Mouse (Mus musculus) regulatory T cell (primary cell): ENCODE measurements at regions not wholly inside any gene's neighbourhood (a gene's known extent, or its start where the extent isn't known, plus 50 kb on each side); places are given as distances from the start of the nearest gene placed in this dataset.

ENCODE experiments used
- in situ Hi-C: fragments of 300-600 bp; cut with MboI, MseI; formaldehyde crosslinking; loops from one replicate; pipeline ENCODE4 v1.15.1; 2025; ENCODE audit warnings: high pct_unique_total_duplicates

DNA sequence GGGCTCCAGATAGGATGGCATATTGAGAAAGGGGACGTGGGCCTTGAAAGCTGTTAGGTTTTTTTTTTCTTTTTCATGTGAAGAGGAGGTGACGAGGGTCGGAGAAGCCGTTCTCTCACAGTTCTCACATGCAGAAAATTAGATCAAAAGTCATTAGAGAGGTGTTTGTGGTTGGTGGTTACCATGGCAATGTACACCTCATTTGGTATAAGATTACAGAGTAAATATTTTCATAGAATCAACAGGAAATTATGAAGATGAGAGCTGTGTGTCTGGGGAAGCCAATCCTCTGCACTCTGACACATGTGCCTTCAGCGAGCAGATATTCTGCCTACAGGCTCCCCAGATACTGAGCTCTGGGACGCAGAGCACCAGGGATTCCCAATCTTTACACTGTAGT, 232.5 kb downstream of the 3110018I06Rik start:
- in situ Hi-C loops = no loop called here

DNA sequence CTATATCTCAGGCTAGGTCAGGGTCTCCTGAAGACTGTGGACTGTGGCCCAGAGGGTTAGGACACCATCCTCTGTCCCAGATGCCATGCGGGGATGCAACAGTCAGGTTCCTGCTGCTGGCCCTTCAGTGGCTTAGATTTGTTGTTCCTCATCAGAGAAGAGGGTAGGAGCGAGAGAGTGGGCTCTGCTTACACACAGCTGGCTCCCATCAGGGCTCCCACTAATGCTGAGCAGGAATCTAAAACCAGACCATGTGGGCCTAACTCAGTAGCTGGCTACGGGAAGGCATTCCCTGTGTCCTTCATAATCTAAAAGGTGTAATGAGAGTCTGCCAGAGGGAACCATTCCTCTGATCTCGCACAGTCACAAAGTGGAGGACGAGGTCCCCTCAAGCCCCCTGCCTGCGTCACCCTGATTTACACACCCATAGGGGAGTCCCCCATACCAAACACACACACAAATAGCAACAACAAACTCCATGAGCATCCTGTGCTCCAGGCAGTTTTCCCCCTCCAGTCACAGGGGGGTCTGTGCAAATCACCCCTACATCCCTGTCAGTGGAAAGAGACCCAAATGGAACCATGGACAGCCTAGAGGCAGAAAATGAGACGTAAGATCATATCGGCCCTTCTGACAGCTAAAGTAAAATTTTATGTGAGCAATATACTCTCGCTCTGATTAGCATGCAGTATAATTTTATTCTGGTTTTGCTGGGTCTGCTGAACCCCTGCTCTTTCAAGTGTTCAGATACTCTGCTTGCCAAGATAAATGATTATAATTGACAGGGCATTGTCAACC, 234.8 kb downstream of the 3110018I06Rik start:
- in situ Hi-C loops = no loop called here

DNA sequence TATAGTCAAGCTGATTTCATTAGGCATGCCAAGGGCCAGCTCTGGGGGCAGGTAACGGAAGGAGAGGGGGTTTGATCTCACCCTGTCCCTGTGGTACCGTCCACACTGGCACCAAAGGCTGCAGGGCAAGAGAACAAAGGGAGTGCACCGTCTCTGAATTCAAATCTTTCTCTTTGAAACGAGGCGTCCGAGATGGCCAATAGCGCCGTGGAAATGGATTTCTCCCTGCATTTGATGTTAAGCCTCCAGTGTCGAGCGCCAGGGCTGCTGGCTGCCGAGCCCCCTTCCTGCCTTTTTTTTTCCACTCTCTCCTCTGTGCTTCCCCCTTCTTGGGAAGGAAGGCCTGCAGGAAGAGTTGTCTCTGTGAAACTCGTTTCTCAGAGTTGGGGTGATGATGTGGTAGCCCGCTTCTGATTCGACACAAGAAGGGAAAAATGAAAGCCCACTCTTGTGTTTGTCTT, 235.5 kb downstream of the 3110018I06Rik start:
- in situ Hi-C loops = no loop called here

- in situ Hi-C loops = no loop called here
Measured at GRCm38 (mm10) chr12:107724467-107724866, 236.0 kb downstream of the 3110018I06Rik start.

DNA sequence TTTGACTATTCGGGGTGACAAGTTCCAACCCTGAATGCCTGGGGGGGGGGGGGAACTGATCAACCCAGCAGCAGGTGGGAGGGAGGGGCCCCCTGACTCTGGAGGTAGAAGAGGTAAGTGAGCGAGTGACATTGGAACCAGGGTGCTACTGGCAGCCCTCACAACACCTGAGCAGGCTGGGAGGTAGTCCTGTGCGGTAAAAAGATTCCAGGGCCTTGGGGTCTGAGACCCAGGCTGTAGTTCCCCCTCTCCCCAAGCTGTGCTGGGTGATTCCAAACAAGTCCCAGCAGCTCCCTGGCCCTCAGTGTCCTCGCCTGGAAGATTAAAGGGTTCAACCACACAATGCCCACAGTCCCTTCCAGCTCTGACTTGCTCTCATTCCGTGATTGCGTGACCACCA, 240.4 kb downstream of the 3110018I06Rik start:
- in situ Hi-C loops = no loop called here

GRCm38 (mm10) chr12:107729301-107729700, 240.9 kb downstream of the 3110018I06Rik start:
- in situ Hi-C loops = no loop called here

GRCm38 (mm10) chr12:107730940-107731339, 242.5 kb downstream of the 3110018I06Rik start:
- in situ Hi-C loops = no loop called here

DNA sequence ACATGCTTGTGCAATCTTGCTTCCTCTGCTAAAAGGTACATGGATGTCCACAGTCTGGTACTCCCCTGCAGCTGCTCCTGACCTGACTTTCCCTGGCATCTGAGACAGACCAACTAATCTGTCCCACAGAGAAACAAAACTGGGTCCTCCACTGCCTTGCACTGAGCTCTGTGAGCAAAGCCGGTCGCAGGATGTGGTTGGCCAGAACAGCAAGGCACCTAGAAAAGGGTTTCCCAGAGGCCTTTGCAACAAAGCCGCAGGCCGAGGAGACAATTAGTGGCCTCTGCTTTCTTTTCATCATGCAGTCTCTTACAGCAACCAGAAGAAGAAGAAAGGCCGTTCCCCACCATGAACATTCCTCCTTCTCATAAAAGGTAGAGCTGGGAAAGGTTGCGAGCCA, 246.1 kb downstream of the 3110018I06Rik start:
- in situ Hi-C loops = no loop called here

GRCm38 (mm10) chr12:107742641-107743040, 254.2 kb downstream of the 3110018I06Rik start:
- in situ Hi-C loops = no loop called here

GRCm38 (mm10) chr12:107744822-107745221, 256.4 kb downstream of the 3110018I06Rik start:
- in situ Hi-C loops = no loop called here

DNA sequence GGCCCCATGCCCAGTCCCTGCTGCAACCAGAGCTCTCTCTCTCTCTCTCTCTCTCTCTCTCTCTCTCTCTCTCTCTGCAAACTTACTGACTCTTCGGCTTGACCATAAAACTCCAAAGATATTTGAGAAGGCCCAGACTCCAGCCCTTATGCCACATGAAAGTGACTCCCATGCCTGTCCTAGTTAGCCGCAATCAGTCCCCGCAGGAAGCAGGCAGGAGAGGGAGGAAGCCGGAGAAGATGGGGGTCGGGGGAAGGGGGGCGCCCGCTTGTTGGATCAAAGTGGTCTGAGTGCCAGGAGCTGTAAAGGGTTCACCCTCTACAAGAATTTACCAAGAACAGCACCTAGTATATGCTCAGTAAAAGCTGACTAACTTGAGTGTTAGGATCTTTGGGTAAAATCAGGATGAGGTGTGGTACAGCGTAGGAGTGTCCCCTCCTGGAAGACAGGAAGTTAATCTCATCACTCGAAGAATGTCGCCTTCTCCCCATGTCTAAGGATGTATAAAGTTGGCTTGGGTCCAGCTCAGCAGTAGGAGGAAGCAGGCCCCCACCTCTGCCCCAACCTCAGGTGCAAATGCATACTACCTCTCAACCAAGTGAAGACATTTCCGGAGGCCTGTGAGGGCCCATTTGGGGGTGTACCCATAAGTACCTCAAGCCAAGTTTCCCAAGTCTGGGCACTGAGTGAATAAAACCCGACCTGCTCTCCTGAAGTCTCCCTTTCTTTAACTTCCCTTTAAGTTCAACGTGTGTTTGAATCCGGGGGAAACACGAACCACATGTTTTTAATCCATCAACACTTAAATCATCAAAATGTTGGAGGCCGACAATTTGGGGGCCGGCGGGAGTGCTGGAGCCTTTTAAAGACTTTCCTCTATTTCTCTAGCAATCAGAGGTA, 254.7 kb downstream of the Bcl11b start:
- in situ Hi-C loops = no loop called here

- in situ Hi-C loops = no loop called here
Measured at GRCm38 (mm10) chr12:107749381-107750085, 253.9 kb downstream of the Bcl11b start.

GRCm38 (mm10) chr12:107750285-107750927, 253.0 kb downstream of the Bcl11b start:
- in situ Hi-C loops = no loop called here

DNA sequence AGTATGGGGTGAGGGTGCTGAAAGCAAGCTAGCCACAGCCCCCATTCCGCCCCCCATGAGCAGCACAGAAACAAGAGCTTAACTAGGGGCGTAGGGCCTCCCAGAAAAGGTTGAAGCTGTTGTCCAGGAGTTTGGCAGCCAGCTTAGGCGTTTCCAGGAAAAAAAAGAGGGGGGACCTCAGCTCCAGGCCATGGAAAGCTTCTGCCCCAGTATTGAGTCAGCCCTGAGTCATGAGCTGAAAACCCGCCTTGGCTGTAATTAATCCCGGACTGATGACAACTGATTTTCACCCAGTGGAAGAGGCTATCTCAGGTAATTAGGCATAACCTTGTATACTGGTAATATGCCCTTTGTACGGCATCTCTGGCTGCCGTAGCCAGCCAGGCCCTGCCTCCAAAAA, 251.3 kb downstream of the Bcl11b start:
- in situ Hi-C loops = no loop called here

DNA sequence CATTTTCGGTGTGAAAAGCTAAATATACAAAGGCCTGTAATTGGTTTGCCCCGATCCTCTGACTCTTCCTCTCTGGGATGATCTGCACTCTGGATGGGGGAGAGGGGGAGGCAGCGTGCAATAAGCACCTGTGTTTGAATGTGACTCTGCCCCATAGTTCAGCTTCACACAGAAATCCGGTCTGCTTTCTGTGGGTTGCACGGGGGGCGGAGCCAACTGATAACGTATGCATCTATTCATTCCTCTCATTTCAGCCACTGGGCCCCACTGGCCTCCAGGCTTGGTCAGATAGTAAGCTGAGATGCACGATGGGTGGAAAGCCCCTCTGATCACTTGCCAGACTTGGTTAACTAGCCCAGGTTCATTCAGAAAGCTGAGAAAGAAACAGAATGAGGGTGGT, 250.8 kb downstream of the Bcl11b start:
- in situ Hi-C loops = no loop called here

DNA sequence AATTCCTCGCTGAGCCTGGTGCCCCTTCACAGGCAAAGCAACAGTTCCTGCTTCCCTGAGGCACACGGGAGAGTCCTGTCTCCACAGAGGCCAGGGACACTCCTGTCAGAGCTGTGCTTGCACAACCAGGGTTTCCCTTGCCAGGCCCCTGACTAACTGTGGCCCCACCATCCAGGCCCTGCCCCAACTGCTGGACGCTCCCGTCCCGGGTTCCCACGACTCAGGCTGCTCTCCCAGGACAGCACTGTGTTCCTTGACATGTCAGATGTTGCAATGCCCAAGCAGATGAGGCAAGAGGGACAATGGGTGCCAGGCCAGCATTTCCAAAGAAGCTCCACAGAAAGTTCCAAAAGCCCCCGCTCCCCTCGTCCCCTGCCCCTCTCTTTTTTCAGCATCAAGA, 250.4 kb downstream of the Bcl11b start:
- in situ Hi-C loops = no loop called here

- in situ Hi-C loops = no loop called here
Measured at GRCm38 (mm10) chr12:107753536-107753935, 249.9 kb downstream of the Bcl11b start.

DNA sequence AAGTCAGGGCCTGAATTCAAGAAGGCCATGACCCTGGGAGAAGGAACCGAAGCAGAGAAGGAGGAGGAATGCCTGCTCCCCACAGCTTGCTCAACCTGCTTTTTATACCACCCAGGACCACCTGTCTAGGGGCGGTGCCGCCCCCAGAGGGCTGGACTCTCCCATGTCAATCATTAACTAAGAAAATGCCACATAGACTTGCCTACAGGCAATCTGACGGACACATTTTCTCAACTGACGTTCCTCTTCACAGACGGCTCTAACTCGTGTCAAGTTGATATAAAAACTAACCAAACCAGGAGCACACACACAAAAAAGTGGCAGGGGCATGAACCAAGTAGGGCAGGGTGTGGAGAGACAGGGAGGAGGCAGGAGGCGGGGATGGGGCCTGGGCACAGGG, 248.5 kb downstream of the Bcl11b start:
- in situ Hi-C loops = no loop called here

GRCm38 (mm10) chr12:107755820-107756517, 247.4 kb downstream of the Bcl11b start:
- in situ Hi-C loops = no loop called here

DNA sequence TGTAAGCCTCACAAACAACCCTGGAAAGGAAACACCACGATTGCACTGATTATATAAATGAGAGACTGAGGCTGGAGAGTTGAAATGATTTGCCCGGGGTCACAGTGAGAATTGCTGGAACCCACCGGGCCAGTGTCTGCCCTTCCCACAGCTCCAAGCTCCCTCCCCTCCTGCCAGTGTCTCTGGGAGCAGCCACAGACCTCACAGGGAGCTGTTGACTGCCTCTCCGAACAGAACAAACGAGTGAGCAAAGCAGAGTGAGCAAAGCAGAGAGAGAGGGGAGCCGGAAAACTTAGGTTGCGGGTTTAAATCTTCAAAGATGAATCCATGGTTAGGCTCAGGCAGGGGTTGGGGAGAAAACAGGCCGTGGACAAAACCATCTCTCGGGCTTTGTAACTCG, 246.2 kb downstream of the Bcl11b start:
- in situ Hi-C loops = no loop called here
